Mouse (Mus musculus) MEL (cell line): Measurements from ENCODE around the gene Ubqln5. TPM values are rescaled to one million over a fixed set of nuclear protein-coding genes. Genes with fewer than 3 reads are reported as not detected.

ENCODE experiments used
- DNase-seq: peaks from one replicate; pipeline ENCODE4 v3.0.0; 2011; ENCODE audit warnings: low read depth, low spot score
- H3K27ac ChIP-seq: 2 replicates; pipeline ENCODE4 v1.5.1; 2012; ENCODE audit warnings: low read depth, mild to moderate bottlenecking, control low read depth, low read length, moderate library complexity; ENCODE audit not compliant: control insufficient read depth
- H3K27me3 ChIP-seq, 2 experiments: fragments of 150-350 bp in 1 of 2; sonication (generic) in 1 of 2; 2 replicates each; pipeline ENCODE4 v1.6.1; 2012; ENCODE audit warnings: low read length in 2 of 2, mild to moderate bottlenecking in 2 of 2, improper control_type of control experiment in 1 of 2, moderate library complexity in 1 of 2; ENCODE audit not compliant: insufficient read depth in 2 of 2, control insufficient read depth in 1 of 2
- H3K36me3 ChIP-seq, 2 experiments: 2 replicates each; pipeline ENCODE4 v1.6.1; 2012 to 2014; ENCODE audit warnings: low read length in 2 of 2, improper control_type of control experiment in 1 of 2, inconsistent platforms in 1 of 2, mild to moderate bottlenecking in 1 of 2; ENCODE audit not compliant: insufficient read depth in 2 of 2, control insufficient read depth in 1 of 2
- H3K4me1 ChIP-seq, 2 experiments: fragments of 150-350 bp in 1 of 2; sonication (generic) in 1 of 2; 2 replicates each; pipeline ENCODE4 v1.6.1; 2012; ENCODE audit warnings: low read length in 2 of 2, improper control_type of control experiment in 1 of 2, mild to moderate bottlenecking in 1 of 2; ENCODE audit not compliant: insufficient read depth in 2 of 2, control insufficient read depth in 1 of 2
- H3K4me3 ChIP-seq, 2 experiments: fragments of 150-350 bp in 1 of 2; sonication (generic) in 1 of 2; 2 replicates each; pipeline ENCODE4 v1.5.1; 2012; ENCODE audit warnings: low read depth in 2 of 2, low read length in 2 of 2, mild to moderate bottlenecking in 2 of 2, moderate library complexity in 2 of 2, control low read depth in 1 of 2, improper control_type of control experiment in 1 of 2; ENCODE audit not compliant: control insufficient read depth in 1 of 2, insufficient read depth in 1 of 2
- H3K79me2 ChIP-seq: 2 replicates; pipeline ENCODE4 v1.6.1; 2012; ENCODE audit warnings: mild to moderate bottlenecking, low read length, moderate library complexity; ENCODE audit not compliant: control insufficient read depth, poor library complexity, insufficient read depth
- H3K9ac ChIP-seq: 2 replicates; pipeline ENCODE4 v1.6.1; 2012; ENCODE audit warnings: low read depth, mild to moderate bottlenecking, control low read depth, low read length, moderate library complexity; ENCODE audit not compliant: control insufficient read depth, poor library complexity, severe bottlenecking
- H3K9me3 ChIP-seq: fragments of 150-350 bp; sonication (generic); replicated peaks from 2 replicates; pipeline ENCODE4 v1.6.1; 2012; ENCODE audit warnings: mild to moderate bottlenecking, low read length, improper control_type of control experiment, moderate library complexity; ENCODE audit not compliant: insufficient read depth
- BHLHE40 ChIP-seq: IDR thresholded peaks from 2 replicates; pipeline ENCODE4 v1.6.1; 2012; ENCODE audit warnings: low read depth, mild to moderate bottlenecking, inconsistent platforms, low read length, improper control_type of control experiment, borderline replicate concordance
- CHD1 ChIP-seq: IDR thresholded peaks from 2 replicates; pipeline ENCODE4 v1.6.1; 2012; ENCODE audit warnings: low read depth, mild to moderate bottlenecking, inconsistent platforms, low read length, improper control_type of control experiment
- CHD2 ChIP-seq: IDR thresholded peaks from 2 replicates; pipeline ENCODE4 v1.6.1; 2011; ENCODE audit warnings: low read length, improper control_type of control experiment
- CTCF ChIP-seq, 3 experiments: IDR thresholded peaks in 2 of 3; conservative IDR thresholded peaks in 1 of 3; 2 replicates each; pipeline ENCODE4 v1.5.1; 2011 to 2012; ENCODE audit warnings: low read length in 3 of 3, low read depth in 2 of 3, mild to moderate bottlenecking in 2 of 3, improper control_type of control experiment in 1 of 3, inconsistent platforms in 1 of 3, mixed read lengths in 1 of 3, moderate library complexity in 1 of 3; ENCODE audit not compliant: control insufficient read depth in 1 of 3, insufficient read depth in 1 of 3, poor library complexity in 1 of 3, severe bottlenecking in 1 of 3
- EP300 ChIP-seq, 2 experiments: IDR thresholded peaks; 2 replicates each; pipeline ENCODE4 v1.6.1; 2011; ENCODE audit warnings: improper control_type of control experiment in 2 of 2, low read length in 2 of 2, low read depth in 1 of 2, mild to moderate bottlenecking in 1 of 2
- GABPA ChIP-seq: IDR thresholded peaks from 2 replicates; pipeline ENCODE4 v1.6.1; 2012; ENCODE audit warnings: low read depth, mild to moderate bottlenecking, inconsistent platforms, low read length, improper control_type of control experiment, moderate library complexity
- KAT2A ChIP-seq: conservative IDR thresholded peaks from 2 replicates; pipeline ENCODE4 v1.6.1; 2012; ENCODE audit warnings: low read depth, low read length, improper control_type of control experiment, inconsistent platforms
- MAFK ChIP-seq: IDR thresholded peaks from 2 replicates; pipeline ENCODE4 v1.6.1; 2011; ENCODE audit warnings: low read depth, mild to moderate bottlenecking, low read length, improper control_type of control experiment, borderline replicate concordance
- MEF2A ChIP-seq: IDR thresholded peaks from 2 replicates; pipeline ENCODE4 v1.6.1; 2014; ENCODE audit warnings: low read depth, mild to moderate bottlenecking, inconsistent platforms, low read length, improper control_type of control experiment; ENCODE audit not compliant: poor library complexity, insufficient replicate concordance, severe bottlenecking; ENCODE audit errors: extremely low read depth
- MXI1 ChIP-seq: IDR thresholded peaks from 2 replicates; pipeline ENCODE4 v1.6.1; 2011; ENCODE audit warnings: mild to moderate bottlenecking, low read depth, low read length, improper control_type of control experiment
- MYC ChIP-seq: IDR thresholded peaks from 2 replicates; pipeline ENCODE4 v1.6.1; 2011; ENCODE audit warnings: low read depth, mild to moderate bottlenecking, low read length, improper control_type of control experiment, moderate library complexity
- NELFE ChIP-seq: IDR thresholded peaks from 2 replicates; pipeline ENCODE4 v1.6.1; 2011; ENCODE audit warnings: low read depth, low read length, improper control_type of control experiment
- NRF1 ChIP-seq: IDR thresholded peaks from 2 replicates; pipeline ENCODE4 v1.6.1; 2014; ENCODE audit warnings: low read depth, mild to moderate bottlenecking, inconsistent platforms, low read length, improper control_type of control experiment, moderate library complexity; ENCODE audit not compliant: poor library complexity, insufficient read depth, severe bottlenecking
- POLR2AphosphoS5 ChIP-seq: IDR thresholded peaks from 2 replicates; pipeline ENCODE4 v1.6.1; 2012; ENCODE audit warnings: low read depth, borderline replicate concordance, mild to moderate bottlenecking, inconsistent platforms, low read length, moderate library complexity, mixed read lengths
- RAD21 ChIP-seq: IDR thresholded peaks from 2 replicates; pipeline ENCODE4 v1.6.1; 2011; ENCODE audit warnings: mild to moderate bottlenecking, low read depth, low read length, improper control_type of control experiment
- SMC3 ChIP-seq: IDR thresholded peaks from 2 replicates; pipeline ENCODE4 v1.6.1; 2011; ENCODE audit warnings: low read depth, low read length, improper control_type of control experiment
- TBP ChIP-seq: IDR thresholded peaks from 2 replicates; pipeline ENCODE4 v1.8.0; 2011; ENCODE audit warnings: low read depth, low read length, improper control_type of control experiment
- USF2 ChIP-seq, 2 experiments: IDR thresholded peaks; 2 replicates each; pipeline ENCODE4 v1.6.1; 2011 to 2012; ENCODE audit warnings: improper control_type of control experiment in 2 of 2, low read length in 2 of 2, borderline replicate concordance in 1 of 2, inconsistent platforms in 1 of 2, low read depth in 1 of 2, mild to moderate bottlenecking in 1 of 2; ENCODE audit not compliant: insufficient read depth in 1 of 2
- ZC3H11A ChIP-seq: IDR thresholded peaks from 2 replicates; pipeline ENCODE4 v1.6.1; 2012; ENCODE audit warnings: low read depth, mild to moderate bottlenecking, inconsistent platforms, low read length, improper control_type of control experiment
- polyA plus RNA-seq, 2 experiments: library from polyadenylated mRNA; stranded (reverse) in 1 of 2; unstranded in 1 of 2; fragments of >175 nt in 1 of 2; fragments of >200 nt in 1 of 2; gene quantifications; 2 replicates each; pipeline versions ENCODE4 v1.2.1 to v1.2.4; 2012; ENCODE audit warnings: low replicate concordance in 2 of 2, low read depth in 1 of 2; ENCODE audit not compliant: insufficient read length in 2 of 2, insufficient read depth in 1 of 2, missing spikeins in 1 of 2
- total RNA-seq: library from RNA; depleted of rRNA; stranded (reverse); fragments of 300-350 nt; gene quantifications from 2 replicates; pipeline ENCODE4 v1.2.3, GENCODE M21; 2012

Gene Ubqln5
- total and polyA plus RNA-seq, 3 experiments = not detected

DNA sequence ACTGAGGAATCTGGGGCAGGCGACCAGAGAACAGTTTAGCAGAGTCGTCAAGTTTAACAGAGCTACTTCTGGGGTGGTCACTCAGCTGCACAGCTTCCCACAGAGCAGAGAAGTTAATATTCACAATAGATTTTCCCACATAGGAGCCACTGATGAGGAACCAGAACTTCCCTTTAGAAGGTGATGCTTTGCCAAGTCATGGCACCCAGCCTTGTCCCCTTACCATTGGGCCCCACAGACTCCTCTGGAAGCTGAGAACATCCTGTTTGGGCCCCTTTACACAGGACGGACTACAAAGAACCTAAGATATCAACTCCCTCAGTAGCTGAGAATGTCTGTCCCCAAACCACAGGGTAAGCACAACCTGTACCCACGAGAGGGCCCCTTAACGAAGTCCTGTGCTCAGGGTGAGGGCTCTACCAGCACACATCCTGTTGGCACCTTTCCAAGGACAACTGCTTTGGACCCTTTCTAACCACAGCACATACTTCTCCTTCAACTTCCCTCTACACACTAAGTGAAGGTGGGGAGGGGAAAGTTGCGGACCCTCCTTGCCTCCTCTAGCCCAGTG is 40.1 kb upstream of the Ubqln5 start:
- DNase-seq = peak; percentile 58
- Histone ChIP-seq H3K4me3 (no peak overlapping the region), H3K27me3 (no peaks in the 10 kb centered on the region; a peak in 1 of 4 replicates), H3K9ac (no peak overlapping the region), H3K27ac (no peak overlapping the region), H3K4me1 (peaks cover 0 to 6% of the 10 kb centered on the region in 2 experiments; a peak in 1 of 4 replicates), H3K79me2 (no peaks in the 10 kb centered on the region), H3K36me3 (no peaks in the 10 kb centered on the region), H3K9me3 (no peaks in the 10 kb centered on the region)
- TF ChIP-seq EP300 (IDR thresholded peaks at IDR 0.05; ENCODE audit: low read depth in 1 of 2, low read length in 2 of 2) (peak in 1 of 2 experiments; percentile 45; a peak in 2 of 4 replicates), CHD2 (no peak), CHD1 (no peak)

DNA sequence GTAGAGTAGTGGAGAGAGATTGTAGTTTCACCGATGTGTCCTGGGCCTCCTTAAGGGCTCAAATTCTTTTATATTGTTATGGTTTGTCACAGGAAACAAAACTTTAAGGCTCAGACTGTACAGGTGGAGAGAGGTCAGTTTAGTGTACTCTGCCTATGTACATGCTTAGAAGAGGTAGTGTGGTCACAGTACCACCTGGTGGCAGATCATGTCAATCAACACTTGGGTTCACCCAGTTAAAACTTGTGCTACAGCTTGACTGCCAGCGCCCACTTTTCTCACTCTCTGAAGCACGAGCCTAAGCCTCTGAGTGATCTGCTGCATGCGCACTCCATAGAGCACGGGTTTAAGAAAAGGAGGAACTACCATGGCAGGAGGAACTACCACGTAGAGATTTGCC is 37.5 kb upstream of the Ubqln5 start:
- Histone ChIP-seq H3K4me1 (peaks cover 0 to 6% of the 10 kb centered on the region in 2 experiments; a peak in 1 of 4 replicates), H3K27me3 (no peaks in the 10 kb centered on the region), H3K9me3 (no peaks in the 10 kb centered on the region), H3K4me3 (no peak overlapping the region), H3K27ac (no peak overlapping the region), H3K36me3 (no peaks in the 10 kb centered on the region), H3K9ac (no peak overlapping the region), H3K79me2 (no peaks in the 10 kb centered on the region)
- peak; percentile 3 for DNase-seq
- TF ChIP-seq MYC (no peak), MXI1 (no peak), CTCF (IDR thresholded peaks at IDR 0.05 in 2 of 3, conservative IDR thresholded peaks at IDR 0.05 in 1 of 3; ENCODE audit: control insufficient read depth in 1 of 3, insufficient read depth in 1 of 3, low read depth in 2 of 3, low read length in 3 of 3, poor library complexity in 1 of 3, severe bottlenecking in 1 of 3) (peak in 1 of 3 experiments; percentile 3; a peak in 2 of 6 replicates), USF2 (IDR thresholded peaks at IDR 0.05; ENCODE audit: borderline replicate concordance in 1 of 2, insufficient read depth in 1 of 2, low read depth in 1 of 2, low read length in 2 of 2) (no peak), ZC3H11A (no peak), GABPA (no peak), POLR2AphosphoS5 (no peak), KAT2A (no peak), TBP (no peak), MAFK (no peak), SMC3 (no peak), NELFE (no peak), MEF2A (no peak), RAD21 (peak; percentile 14), NRF1 (no peak), BHLHE40 (no peak), EP300 (IDR thresholded peaks at IDR 0.05; ENCODE audit: low read depth in 1 of 2, low read length in 2 of 2) (no peak)
